Mouse (Mus musculus): Measurements from ENCODE around the gene Asb2. TPM values are rescaled to one million over a fixed set of nuclear protein-coding genes. Genes with fewer than 3 reads are reported as not detected.

The Asb2 gene
- total RNA-seq, 2 experiments from 2014 or later = 3.3 to 3.7 TPM

DNA sequence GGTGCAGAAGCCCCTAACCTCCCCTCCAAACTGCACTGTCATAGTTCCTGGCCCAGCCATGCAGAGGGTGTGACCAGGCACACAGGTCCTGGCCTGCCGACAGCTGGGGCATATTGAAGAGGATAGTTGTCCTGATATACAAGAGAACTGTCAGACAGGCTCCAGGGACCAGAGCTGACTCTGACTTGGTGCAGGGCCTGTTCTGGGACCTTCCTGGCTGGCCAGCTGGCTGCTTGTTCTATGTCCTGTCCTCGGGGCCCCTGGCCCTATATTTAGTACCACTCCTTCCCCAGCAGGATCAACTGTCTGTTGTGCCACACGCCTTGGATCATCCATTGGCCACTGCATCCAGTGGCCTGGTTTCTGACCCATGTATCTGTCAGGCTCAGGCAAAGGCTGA is 6.5 kb upstream of the Asb2 start:
- no peak for DNase-seq (ENCODE audit: extremely low spot score in 1 of 2, low spot score in 2 of 2)
- intact Hi-C loops (cut with DNase I) = no loop called here

DNA sequence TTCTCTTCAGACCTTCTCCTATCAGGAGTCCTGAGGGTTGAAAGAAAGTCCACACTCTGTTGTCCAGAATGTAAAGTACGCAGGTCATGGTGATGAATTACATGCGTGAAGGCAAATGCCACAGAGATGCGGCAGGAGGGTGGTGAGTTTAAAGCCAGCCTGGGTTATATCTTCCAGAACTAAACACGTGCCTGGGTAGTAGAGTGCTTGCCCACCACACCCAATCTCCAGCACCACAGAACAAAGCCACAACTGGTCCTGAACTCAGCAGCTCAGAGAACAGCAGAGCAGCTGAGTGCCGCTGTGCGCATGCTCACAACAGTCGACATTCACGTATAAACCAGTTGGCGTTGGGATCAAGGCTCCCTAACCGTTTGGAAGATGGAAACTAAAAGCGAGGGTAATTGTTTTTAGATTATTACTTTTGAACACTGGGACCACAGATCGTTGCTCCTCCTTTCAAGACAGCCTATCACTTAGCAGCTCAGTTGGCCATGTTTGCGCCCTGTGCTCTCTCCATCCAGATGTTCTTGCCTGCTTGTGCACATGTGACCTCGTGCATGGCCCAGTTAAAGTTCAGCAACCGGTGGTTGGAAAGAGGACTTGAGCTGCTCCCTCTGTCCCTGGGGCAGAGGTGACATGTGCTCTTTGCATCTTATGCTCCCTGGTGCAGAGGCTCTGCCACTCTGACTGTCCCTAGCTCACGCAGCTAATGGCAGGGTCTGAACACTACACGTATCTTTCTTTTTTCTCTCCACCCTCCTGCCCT is 5.9 kb upstream of the Asb2 start:
- intact Hi-C loops (cut with DNase I) = no loop called here

DNA sequence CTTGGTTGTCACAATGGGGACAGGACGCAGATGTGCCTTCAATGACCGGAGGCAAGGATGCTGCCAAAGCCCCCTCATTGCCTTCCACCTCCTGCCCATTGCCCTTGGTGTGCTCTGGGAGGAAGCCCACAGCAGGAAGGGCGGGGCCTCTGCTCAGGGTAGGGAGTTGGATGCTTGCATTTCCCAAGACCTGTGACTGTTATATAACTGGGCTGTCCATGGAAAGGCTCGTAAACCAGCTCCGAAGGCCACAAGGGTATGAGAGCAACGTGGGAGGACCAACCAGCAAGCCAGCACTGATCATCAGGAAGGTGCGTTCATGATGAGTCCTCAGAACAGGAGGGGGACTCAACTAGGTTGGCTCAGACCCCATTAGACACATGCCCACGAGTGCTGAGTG is 5.0 kb upstream of the Asb2 start:
- intact Hi-C loops (cut with DNase I) = no loop called here

More for the DNA sequence above, 5.9 kb upstream of the Asb2 start:
- DNase-seq (ENCODE audit: extremely low spot score in 1 of 2, low spot score in 2 of 2) = no peak

DNA sequence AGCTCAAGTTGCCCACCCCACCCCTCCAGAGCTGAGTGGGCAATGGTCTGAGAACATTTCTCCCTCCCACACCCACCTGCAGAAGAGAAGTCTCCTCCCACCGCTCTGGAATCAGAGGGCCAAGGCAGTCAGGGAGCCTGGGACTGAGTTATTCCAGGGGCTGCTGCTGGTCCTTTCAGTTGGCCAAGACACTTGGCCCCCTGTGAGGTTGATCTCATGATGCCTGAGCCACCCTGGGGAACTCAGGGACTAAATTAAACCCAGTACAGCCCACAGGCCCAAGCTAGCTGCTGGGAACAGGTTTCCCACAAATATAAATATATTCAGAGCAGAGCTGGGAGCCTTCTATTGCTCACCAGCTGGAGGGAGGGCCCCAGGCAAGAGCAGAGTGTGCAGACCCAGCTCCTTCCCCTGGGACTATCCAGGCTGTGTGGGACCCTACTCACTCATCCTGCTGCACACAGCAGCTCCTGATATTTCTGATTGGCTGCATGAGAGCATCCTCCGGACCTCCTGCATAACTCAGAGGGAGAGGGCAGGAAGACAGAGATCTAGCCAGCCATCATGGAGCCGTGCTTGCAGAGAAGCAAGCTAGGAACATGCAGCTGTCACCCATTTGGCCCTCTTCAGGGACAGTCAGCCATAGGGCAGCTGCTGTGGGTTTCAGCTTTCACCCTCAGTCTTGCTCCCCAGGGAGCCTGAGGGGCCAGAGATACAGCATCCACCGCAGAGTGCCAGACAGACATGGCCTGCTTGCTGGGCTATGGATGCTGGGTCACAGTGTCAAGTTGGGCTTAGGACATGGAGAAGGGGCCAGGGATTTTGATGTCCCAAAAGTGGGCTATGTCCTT is 3.4 kb upstream of the Asb2 start:
- DNase-seq (ENCODE audit: extremely low spot score in 1 of 2, low spot score in 2 of 2) = no peak
- intact Hi-C loops (cut with DNase I) = no loop called here

More for the DNA sequence above, 5.0 kb upstream of the Asb2 start:
- no peak for DNase-seq (ENCODE audit: extremely low spot score in 1 of 2, low spot score in 2 of 2)

DNA sequence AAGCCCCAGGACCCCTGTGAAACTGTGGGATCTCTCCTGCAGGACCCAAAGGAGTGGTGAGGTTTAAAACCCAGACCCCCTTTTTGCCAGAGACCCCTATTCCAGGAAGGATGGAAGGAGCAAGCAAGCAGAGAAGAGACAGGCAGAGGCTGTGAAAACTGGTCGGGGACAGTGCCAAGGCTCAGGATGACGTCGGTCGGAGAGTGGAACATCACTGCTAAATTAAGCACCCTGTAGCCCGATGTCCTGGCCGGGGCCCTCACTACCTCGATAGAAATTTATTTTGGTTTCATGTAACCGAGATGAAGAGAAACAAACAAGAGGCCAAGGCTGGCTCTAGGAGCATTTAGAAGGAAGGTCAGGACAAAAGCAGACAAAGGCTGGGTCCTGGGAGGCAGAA is 2.4 kb upstream of the Asb2 start:
- DNase-seq (ENCODE audit: extremely low spot score in 1 of 2, low spot score in 2 of 2) = no peak
- intact Hi-C loops (cut with DNase I) = no loop called here

DNA sequence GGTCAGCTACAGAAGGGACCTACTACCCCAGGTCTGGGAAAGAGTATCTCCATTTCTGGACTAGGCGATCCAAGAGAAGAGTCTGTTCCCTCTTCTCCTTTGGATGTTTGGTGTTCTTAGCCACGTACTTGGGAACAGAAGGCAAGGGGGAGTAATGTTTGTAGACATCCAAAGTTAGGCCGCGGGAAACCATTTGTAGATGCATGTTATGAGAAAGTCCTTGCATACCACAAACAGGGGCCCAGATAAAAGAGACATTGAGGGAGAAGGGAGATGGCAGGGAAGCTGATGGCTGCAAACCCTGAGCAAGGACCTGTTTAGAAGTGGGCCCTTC is 581 bp upstream of the Asb2 start:
- no peak for DNase-seq (ENCODE audit: extremely low spot score in 1 of 2, low spot score in 2 of 2)
- intact Hi-C loops (cut with DNase I) = no loop called here

DNA sequence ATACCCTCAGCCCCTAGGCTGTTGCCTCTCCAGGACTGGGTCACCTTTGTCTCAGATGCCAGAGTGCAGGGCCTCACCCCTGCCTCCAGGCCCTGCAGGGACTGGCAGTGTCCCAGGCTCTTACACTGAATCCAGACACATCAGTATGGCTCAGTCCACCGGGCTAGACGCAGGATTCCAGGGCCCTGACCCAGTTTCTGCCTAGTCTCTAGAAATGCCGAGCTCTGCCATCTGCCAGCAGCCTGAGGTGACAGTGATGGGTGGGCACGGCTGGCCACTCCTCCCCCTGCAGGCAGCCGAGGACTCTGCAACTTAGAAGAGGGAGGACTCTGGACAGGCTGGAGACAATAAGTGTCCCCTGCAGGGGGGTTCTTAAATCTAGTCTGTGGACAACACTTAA is 2.3 kb downstream of the Asb2 start:
- intact Hi-C loops (cut with DNase I) = no loop called here
- peak in 1 of 2 experiments; percentile 58 for DNase-seq (ENCODE audit: extremely low spot score in 1 of 2, low spot score in 2 of 2)

DNA sequence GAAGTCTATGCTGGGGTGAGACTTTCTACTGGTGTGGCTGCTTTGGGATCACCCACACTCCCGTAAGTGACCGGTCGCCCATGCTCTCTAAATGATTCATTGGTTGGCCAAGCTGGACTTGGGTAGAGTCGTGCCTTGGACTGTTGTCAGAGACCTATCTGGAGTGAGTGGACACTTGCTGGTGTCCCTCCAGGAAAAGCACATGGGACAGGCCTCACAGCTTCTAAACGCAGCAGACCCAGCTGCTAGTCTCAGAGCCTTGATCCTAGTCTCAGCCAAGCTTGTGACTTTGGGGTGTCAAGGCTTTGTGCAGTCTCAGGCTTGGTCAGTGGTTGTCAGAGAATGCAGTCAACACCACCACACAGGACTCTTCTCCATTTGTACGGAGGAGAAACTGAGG is 3.1 kb downstream of the Asb2 start:
- DNase-seq (ENCODE audit: extremely low spot score in 1 of 2, low spot score in 2 of 2) = no peak
- intact Hi-C loops (cut with DNase I) = no loop called here

DNA sequence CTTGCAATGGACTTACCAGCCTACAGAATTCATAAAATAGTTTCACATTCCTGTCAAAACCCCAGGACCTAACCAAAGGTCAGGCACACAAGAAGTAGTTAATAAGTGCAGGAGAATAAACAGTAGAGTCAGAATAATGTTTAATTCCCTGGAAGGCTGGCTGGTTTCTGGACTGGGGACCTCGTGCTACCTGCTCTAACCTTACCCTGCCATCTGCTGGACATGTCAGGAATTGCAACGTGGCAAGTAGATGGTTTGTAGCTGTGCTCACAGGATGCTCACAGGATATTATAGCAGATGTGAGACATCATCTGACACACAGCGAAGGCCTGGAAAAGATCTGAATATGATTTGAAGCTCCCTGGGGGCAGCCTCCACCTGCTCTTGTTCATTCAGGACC is 7.3 kb downstream of the Asb2 start:
- DNase-seq (ENCODE audit: extremely low spot score in 1 of 2, low spot score in 2 of 2) = peak; percentile 80
- intact Hi-C loops (cut with DNase I) = no loop called here

DNA sequence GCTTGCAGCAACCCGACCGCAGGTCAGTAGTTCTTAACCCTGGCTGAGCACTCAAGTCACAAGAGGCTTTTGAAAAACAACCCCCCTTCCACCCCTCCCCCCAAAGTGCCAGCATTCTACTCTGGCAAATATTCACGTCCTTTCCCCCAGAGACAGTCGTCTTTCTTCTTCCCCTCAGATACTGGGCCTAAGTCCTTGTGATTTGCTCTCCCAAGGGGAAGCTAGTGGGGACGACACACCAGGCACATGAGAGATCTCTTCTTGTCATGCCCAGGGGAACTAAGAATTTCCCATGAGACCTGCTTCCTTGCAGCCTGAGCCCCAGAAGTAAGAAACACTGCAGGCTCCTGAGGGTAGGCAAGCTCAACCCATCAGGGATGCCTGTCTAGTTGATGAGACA is 8.4 kb downstream of the Asb2 start:
- intact Hi-C loops (cut with DNase I) = no loop called here
- no peak for DNase-seq (ENCODE audit: extremely low spot score in 1 of 2, low spot score in 2 of 2)

DNA sequence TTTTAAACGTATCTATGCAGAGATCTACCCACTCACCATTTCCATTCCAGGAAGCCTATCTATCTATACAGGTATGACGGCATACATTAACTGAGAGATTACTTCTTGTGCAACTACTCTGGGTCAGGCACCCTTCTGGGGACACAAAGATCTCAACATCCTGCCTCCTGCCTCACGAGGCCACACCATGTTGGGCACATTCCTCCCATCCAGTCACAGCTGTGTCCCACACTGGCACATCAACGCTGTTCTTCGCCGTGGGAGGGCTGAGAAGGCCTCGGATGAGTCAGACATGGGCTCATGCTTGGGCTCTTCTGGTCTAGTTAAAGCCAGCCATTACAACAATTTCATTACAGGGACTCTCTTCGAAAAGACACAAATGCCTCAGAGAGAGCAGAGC is 8.9 kb downstream of the Asb2 start:
- intact Hi-C loops (cut with DNase I) = no loop called here
- DNase-seq (ENCODE audit: extremely low spot score in 1 of 2, low spot score in 2 of 2) = no peak

DNA sequence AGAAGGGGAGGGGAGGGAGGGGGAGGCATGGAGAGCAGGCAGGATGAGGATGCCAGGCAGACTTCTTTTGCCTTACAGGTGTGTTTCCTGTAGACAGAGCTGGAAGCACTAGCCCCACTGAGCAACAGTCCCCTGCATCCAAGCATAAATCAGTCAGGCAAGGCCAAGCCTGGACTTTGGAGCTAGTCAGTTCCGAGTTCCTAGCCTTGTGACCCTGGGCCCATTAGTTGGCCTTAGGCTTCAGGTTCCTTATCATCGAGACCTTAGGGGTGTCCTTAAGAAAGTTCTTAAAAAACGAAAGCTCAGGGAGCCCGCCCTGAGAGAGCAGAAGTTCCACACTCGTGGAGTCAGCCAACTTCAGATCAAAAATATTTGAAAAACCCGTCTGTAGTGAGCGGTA is 10.9 kb downstream of the Asb2 start:
- no peak for DNase-seq (ENCODE audit: extremely low spot score in 1 of 2, low spot score in 2 of 2)
- intact Hi-C loops (cut with DNase I) = no loop called here

DNA sequence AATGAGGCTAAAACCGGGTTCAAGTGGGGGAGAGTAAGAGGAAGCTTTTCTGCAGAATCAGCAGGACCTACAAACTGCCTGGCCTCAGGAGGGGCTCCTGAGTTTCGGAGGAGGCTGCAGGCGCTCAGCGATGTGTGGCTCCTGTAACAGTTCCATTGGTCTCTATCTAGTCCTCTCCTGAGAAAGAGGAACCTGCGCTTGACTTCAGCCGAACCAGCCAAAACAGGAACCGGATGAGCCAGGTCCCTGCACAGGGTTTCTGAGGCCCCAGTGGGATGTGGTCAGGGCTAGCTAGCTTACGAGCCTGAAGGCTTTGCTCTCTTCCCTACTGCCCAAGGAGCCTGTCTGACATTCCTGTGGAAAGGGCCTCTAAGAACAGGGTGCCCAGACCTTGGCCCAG is 12.3 kb downstream of the Asb2 start:
- intact Hi-C loops (cut with DNase I) = no loop called here
- DNase-seq (ENCODE audit: extremely low spot score in 1 of 2, low spot score in 2 of 2) = no peak

DNA sequence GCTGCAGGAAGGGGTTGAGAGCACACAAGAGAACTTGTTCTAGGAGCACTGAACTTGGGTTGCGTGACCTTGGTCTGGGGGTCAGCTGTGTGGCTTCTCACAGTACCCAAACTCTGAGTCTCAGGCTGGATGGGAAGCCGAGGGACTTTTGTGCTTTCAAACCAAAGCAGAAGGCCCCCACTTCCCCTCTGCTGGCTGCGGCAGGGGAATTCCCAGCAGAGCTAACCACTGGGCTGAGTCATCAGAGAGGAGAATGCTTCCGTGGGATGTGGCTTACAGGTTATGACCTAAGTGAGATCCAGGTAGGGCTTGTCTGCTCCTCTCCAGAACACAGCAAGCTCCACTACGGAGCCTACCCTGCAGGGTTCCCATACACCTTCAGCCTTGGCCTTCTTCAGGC is 14.6 kb downstream of the Asb2 start:
- no peak for DNase-seq (ENCODE audit: extremely low spot score in 1 of 2, low spot score in 2 of 2)
- intact Hi-C loops (cut with DNase I) = no loop called here

DNA sequence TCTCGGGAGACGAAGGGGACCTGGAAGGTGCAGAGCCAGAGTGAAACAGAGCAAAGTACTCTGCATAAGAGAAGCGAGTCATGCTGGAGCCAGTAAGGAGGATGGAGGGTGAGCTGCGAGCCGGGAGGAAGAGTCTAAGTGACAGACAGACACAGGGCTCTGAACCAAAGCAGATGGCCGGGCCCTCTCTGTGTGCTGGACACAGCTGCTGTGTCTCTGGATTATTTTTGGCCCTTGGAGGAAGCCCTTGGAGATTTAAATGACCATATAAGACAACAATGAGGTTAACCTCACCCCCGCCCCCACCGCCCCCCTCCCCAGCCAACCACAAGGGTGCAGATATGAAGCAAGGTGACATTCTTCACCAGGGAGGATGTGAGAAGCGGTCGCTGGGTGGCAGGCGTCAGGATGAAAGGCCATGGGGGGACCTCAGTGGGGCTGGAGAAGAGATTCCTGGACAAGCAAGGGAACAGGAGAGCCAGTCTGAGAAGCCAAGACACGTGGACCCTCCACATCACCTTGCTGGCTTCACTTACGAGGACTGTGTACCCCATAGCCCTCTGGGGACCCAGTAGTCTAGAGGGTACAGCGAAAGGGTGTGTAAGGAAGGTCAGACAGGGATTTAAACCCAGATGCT is 17.5 kb downstream of the Asb2 start:
- no peak for DNase-seq (ENCODE audit: extremely low spot score in 1 of 2, low spot score in 2 of 2)
- intact Hi-C loops (cut with DNase I) = no loop called here

DNA sequence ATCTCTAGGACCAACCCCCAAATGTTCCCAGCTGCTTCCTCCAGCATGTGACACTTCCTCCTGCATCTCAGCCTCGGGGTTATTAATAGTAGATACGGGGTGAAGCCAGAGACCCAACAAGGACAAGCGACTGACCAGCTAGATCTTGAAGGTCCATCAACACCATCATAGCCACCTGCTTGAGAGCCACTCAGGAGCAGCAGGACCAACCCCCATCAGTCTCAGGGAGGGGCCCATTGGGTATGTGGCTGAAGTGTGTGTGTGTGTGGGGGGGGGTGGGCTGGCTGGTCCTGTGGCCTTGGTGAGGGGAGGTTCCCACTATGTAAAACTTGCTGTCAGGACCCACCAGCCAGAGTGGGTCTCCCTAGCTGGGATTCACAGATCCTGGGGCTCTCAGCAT is 19.0 kb downstream of the Asb2 start:
- DNase-seq (ENCODE audit: extremely low spot score in 1 of 2, low spot score in 2 of 2) = no peak
- intact Hi-C loops (cut with DNase I) = no loop called here

DNA sequence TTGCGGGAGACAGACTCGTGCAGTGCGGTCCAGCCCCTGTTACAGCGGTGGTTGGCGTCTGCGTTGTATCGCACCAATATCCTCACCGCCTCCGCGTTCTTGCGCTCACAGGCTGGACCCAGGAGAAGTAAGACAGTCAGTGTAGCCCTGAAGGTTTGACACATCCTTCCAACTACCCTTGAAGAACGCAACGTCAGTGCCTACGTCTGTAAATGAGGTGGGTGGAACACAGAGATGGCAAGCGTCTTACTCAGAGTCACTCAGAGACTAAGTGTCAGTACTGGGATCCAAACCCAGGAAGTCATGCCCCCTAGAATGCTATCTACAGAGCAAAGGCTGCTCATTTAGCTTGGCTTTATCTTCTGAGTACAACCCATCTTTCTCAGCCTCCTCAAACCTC is 22.4 kb downstream of the Asb2 start:
- intact Hi-C loops (cut with DNase I) = no loop called here
- DNase-seq (ENCODE audit: extremely low spot score in 1 of 2, low spot score in 2 of 2) = no peak

DNA sequence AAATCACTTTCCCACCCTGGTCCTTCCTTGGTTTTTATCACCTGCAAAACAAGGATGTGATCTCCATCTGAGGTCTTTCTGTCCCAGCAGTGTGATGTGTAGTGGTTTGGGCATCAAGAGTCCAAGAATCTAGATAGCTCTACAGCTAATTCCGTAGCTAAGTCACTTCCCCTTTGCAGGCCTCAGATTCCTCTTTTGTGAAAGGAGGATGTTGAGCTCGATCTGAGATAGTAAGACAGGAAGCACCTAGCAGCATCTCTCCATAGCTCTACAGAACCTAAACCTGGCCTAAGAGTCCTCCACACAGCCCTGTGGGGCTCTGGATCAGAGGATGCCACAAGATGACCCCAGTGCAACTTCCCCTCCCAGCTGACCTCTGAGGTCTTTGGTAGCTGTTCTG is 22.9 kb downstream of the Asb2 start:
- DNase-seq (ENCODE audit: extremely low spot score in 1 of 2, low spot score in 2 of 2) = no peak
- intact Hi-C loops (cut with DNase I) = no loop called here

DNA sequence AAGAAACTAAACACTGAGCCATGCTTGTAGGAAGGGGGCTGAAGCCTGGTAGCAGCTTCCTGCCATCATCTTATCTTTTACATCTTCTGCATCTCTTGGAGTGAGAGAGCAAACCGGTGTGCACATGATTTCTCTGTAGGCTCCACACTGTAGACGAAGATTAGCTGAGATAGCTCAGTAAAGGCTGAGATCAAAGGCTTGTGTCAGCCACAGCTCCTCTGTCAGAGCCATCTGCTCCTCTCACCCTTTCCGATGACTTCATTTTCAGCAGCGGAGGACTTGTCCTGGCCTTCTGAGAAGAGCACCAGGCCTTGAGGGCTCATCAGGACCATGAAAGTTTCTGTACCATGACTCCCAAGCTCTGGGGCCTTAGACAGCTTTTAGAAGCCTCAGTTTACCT is 24.3 kb downstream of the Asb2 start:
- no peak for DNase-seq (ENCODE audit: extremely low spot score in 1 of 2, low spot score in 2 of 2)
- intact Hi-C loops (cut with DNase I) = no loop called here

Measured in left cerebral cortex, postnatal 10 days (tissue).